Mouse (Mus musculus) 3T3-L1 (cell line): ENCODE measurements at regions not wholly inside any gene's neighbourhood (a gene's known extent, or its start where the extent isn't known, plus 50 kb on each side); places are given as distances from the start of the nearest gene placed in this dataset.
A peak's percentile ranks its signal among the peaks of the same experiment; 100 is the strongest.
"Not testable (repeated sequence)": the region's sequence is repeated elsewhere in the genome, so short reads cannot be mapped to it uniquely, and the experiment has no call there.

Source experiments
- DNase-seq: peaks from one replicate; pipeline ENCODE4 v3.0.0-alpha.2; 2015; ENCODE audit warnings: low read depth, low spot score

- DNase-seq = no peak
Measured at GRCm38 (mm10) chr5:17208554-17209283, 164.3 kb upstream of the Speer4f2 start.

- DNase-seq = peak; percentile 5
Measured at GRCm38 (mm10) chr5:17210723-17211245, 162.2 kb upstream of the Speer4f2 start.

GRCm38 (mm10) chr5:17223542-17223941 lies 149.4 kb upstream of the Speer4f2 start:
- DNase-seq = not testable (repeated sequence)

GRCm38 (mm10) chr5:17247732-17248606 lies 125.0 kb upstream of the Speer4f2 start:
- DNase-seq = no peak

GRCm38 (mm10) chr5:17260541-17261325 lies 112.2 kb upstream of the Speer4f2 start:
- DNase-seq = no peak

GRCm38 (mm10) chr5:17262126-17262525 lies 110.9 kb upstream of the Speer4f2 start:
- DNase-seq = peak; percentile 55

GRCm38 (mm10) chr5:17271153-17271552 lies 101.8 kb upstream of the Speer4f2 start:
- peak; percentile 55 for DNase-seq

- DNase-seq = peak; percentile 65
Measured at GRCm38 (mm10) chr5:17271722-17272479, 101.1 kb upstream of the Speer4f2 start.

GRCm38 (mm10) chr5:17275346-17275745 lies 97.6 kb upstream of the Speer4f2 start:
- DNase-seq = no peak

GRCm38 (mm10) chr5:17276782-17277578 lies 96.0 kb upstream of the Speer4f2 start:
- no peak for DNase-seq

GRCm38 (mm10) chr5:17280203-17280602 lies 92.8 kb upstream of the Speer4f2 start:
- peak; percentile 90 for DNase-seq

GRCm38 (mm10) chr5:17280951-17281350 lies 92.0 kb upstream of the Speer4f2 start:
- no peak for DNase-seq

- no peak for DNase-seq
Measured at GRCm38 (mm10) chr5:17289028-17289427, 84.0 kb upstream of the Speer4f2 start.

- no peak for DNase-seq
Measured at GRCm38 (mm10) chr5:17292559-17292958, 80.4 kb upstream of the Speer4f2 start.

GRCm38 (mm10) chr5:17296571-17297035 lies 76.4 kb upstream of the Speer4f2 start:
- no peak for DNase-seq

GRCm38 (mm10) chr5:17299846-17300245 lies 73.1 kb upstream of the Speer4f2 start:
- peak; percentile 55 for DNase-seq

- DNase-seq = no peak
Measured at GRCm38 (mm10) chr5:17321501-17321900, 51.5 kb upstream of the Speer4f2 start.
